Mouse (Mus musculus) megakaryocyte, embryonic 14.5 days (primary cell): ENCODE results near the gene Cacng6.

ENCODE experiments used
- FLI1 ChIP-seq: IDR thresholded peaks from 2 replicates; pipeline ENCODE4 v1.6.1; 2012; ENCODE audit warnings: low read length, inconsistent platforms, mixed read lengths
- GATA1 ChIP-seq: IDR thresholded peaks from 3 replicates; pipeline ENCODE4 v1.6.1; 2012; ENCODE audit warnings: mixed read lengths, low read length, inconsistent platforms, borderline replicate concordance

- no peak for TF ChIP-seq FLI1
- TF ChIP-seq GATA1 = no peak
These were observed 16.5 kb downstream of the Cacng6 start for GRCm38 (mm10) chr7:3440526-3440925.
